Mouse (Mus musculus): ENCODE data around the gene Ccnd3. TPM values are rescaled to one million over a fixed set of nuclear protein-coding genes. Genes with fewer than 3 reads are reported as not detected.

Gene Ccnd3
- polyA plus RNA-seq, 1 experiment from 2014 or later: 294 TPM

DNA sequence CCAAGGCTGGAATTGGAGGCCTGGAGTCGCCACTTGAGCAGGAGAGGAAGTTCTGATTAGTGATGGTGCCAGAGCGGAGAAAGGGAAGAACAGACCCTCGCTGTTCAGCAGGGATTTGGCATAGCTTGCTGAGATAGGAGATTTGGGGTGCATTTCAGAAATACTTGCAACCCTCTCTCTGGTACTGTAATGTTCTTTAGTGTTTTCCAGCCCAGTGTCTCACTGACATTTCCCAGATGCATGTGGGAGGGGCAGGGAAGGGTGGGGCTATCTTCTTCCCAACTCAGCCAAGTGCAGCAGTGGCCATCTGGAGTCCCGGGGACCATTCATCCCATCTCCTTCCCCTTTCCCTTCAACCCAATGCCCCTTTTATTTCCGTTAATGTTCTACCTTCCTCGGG lies 54.9 kb downstream of the Ccnd3 start:
- H3K4me2 ChIP-seq: no peak overlapping the region
- no peak for ATAC-seq (ENCODE audit: borderline replicate concordance, extremely low read depth, low FRiP score, low TSS enrichment)
- H3K27me3 ChIP-seq: no peaks in the 10 kb centered on the region
- H3K4me1 ChIP-seq: peaks cover 12% of the 10 kb centered on the region
- no peaks in the 10 kb centered on the region for H3K9me3 ChIP-seq
- H3K27ac ChIP-seq: no peak overlapping the region
- 58% methylated on average over 6 of the region's 6 CpGs for WGBS
- no peak overlapping the region for H3K9ac ChIP-seq
- no peaks in the 10 kb centered on the region for H3K36me3 ChIP-seq
- no peak overlapping the region for H3K4me3 ChIP-seq

DNA sequence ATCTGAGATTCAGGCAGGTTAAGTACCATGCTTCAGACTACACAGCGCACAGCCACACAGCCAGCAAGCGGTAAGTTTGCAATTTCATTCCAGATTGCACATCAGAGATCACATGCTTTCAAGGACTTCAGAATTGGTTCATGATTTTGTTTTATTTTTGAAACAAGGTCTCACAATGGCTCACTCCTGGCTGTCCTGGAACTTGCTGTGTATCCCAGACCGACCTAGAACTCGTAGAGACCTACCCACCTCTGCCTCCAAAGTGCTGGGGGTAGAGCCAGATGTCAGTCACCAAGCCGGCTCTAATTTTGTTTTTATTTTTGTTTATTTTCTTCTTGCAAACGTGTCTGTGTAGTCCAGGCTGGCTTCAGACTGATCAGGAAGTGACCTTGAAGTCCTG lies 58.0 kb downstream of the Ccnd3 start:
- H3K4me2 ChIP-seq: no peak overlapping the region
- no peaks in the 10 kb centered on the region for H3K36me3 ChIP-seq
- no peak overlapping the region for H3K4me3 ChIP-seq
- H3K4me1 ChIP-seq: peaks cover 7% of the 10 kb centered on the region
- H3K9ac ChIP-seq: no peak overlapping the region
- no peaks in the 10 kb centered on the region for H3K27me3 ChIP-seq
- no peak for ATAC-seq (ENCODE audit: borderline replicate concordance, extremely low read depth, low FRiP score, low TSS enrichment)
- no peaks in the 10 kb centered on the region for H3K9me3 ChIP-seq
- H3K27ac ChIP-seq: no peak overlapping the region
- 71% methylated on average over 6 of the region's 6 CpGs for WGBS

DNA sequence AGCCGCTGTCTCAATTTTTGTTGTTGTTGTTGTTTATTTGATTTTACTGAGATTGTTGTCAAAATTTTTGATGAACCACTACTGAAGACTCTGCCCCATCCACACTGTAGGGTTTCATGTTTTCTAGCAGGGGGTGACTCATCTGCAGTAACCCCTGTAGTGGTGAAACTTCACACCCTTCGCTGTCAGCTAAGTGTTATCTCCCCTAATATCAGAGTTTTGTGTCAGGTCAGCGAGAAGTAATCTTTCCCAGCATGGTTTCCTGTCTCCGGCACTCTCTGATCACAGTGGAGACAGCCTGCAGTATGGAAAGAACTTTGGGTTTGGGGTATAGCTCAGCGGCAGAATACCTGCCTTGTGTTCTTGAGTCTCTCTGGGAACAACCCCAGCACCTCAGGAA lies 59.8 kb downstream of the Ccnd3 start:
- no peak overlapping the region for H3K27ac ChIP-seq
- H3K27me3 ChIP-seq: no peaks in the 10 kb centered on the region
- ATAC-seq (ENCODE audit: borderline replicate concordance, extremely low read depth, low FRiP score, low TSS enrichment): no peak
- H3K4me2 ChIP-seq: no peak overlapping the region
- 64% methylated on average over 5 of the region's 5 CpGs for WGBS
- H3K36me3 ChIP-seq: no peaks in the 10 kb centered on the region
- peaks cover 5% of the 10 kb centered on the region for H3K4me1 ChIP-seq
- no peak overlapping the region for H3K4me3 ChIP-seq
- H3K9ac ChIP-seq: no peak overlapping the region
- H3K9me3 ChIP-seq: no peaks in the 10 kb centered on the region

DNA sequence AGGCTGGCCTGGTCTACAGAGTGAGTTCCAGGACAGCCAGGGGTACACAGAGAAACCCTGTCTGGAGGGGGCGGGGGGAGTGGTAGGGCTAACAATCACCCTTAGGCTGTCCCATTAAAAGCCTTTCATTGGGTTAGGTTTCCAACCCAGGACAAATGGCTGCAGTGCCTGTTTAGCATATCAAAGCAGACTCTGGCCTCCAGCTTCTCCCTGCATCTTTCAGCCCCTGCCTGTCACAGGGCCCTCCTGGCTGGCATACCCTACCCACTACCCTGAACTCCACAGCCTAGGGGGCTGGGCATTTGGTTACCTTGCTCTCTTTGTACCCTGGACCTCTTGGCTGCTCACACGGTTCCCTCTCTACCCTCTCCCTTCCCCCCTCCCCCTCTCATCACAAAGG lies 61.3 kb downstream of the Ccnd3 start:
- WGBS: 36% methylated on average over 2 of the region's 2 CpGs
- ATAC-seq (ENCODE audit: borderline replicate concordance, extremely low read depth, low FRiP score, low TSS enrichment): no peak; the same call in 1 of the 2 replicates
- H3K27me3 ChIP-seq: no peaks in the 10 kb centered on the region
- no peak overlapping the region for H3K9ac ChIP-seq
- H3K9me3 ChIP-seq: no peaks in the 10 kb centered on the region
- H3K4me2 ChIP-seq: no peak overlapping the region
- no peak overlapping the region for H3K27ac ChIP-seq
- no peaks in the 10 kb centered on the region for H3K36me3 ChIP-seq
- no peaks in the 10 kb centered on the region for H3K4me1 ChIP-seq
- H3K4me3 ChIP-seq: no peak overlapping the region

DNA sequence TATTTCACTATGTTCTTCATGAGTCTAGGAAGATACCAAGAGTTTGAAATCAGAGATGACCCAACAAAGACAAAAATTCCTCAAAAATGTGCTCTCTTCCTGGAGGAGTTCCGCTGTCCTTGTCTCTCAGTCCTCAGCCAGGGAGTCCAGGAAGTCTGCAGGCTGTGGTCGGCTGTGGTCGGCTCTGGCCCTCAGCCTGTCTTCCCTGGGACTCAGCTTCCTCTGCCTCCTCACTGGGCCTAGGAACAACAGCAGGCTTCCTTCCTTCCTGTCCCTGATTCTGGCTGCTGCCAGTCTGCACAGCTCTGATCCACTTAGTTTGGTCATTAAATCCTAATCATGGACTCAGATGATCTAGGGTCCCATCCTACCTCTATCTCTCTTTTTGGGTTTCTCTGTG lies 62.4 kb downstream of the Ccnd3 start:
- H3K9ac ChIP-seq: no peak overlapping the region
- H3K4me3 ChIP-seq: no peak overlapping the region
- peak; percentile 66 for ATAC-seq (ENCODE audit: borderline replicate concordance, extremely low read depth, low FRiP score, low TSS enrichment)
- no peak overlapping the region for H3K4me2 ChIP-seq
- no peaks in the 10 kb centered on the region for H3K4me1 ChIP-seq
- H3K27ac ChIP-seq: peak overlapping the region; percentile 70
- H3K9me3 ChIP-seq: no peaks in the 10 kb centered on the region
- WGBS: 57% methylated on average over 3 of the region's 3 CpGs
- no peaks in the 10 kb centered on the region for H3K36me3 ChIP-seq
- H3K27me3 ChIP-seq: no peaks in the 10 kb centered on the region

DNA sequence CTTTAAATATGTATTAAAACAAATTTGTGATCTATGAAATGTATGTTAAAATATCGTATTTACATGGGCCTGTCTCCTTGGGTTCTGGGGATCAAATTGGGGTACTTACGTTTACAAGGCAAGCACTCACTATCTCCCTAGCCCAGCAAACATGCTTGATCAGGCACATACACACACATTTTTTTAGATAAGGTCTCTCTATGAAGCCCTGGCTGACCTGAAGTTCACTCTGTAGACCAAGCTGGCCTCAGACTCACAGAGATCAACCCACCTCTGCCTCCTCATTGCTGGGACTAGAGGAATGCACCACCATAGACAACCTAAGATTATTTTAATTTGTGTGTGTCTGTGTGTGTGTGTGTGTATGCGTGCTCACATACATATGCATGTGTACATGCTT lies 63.5 kb downstream of the Ccnd3 start:
- ATAC-seq (ENCODE audit: borderline replicate concordance, extremely low read depth, low FRiP score, low TSS enrichment): no peak
- no peak overlapping the region for H3K4me2 ChIP-seq

DNA sequence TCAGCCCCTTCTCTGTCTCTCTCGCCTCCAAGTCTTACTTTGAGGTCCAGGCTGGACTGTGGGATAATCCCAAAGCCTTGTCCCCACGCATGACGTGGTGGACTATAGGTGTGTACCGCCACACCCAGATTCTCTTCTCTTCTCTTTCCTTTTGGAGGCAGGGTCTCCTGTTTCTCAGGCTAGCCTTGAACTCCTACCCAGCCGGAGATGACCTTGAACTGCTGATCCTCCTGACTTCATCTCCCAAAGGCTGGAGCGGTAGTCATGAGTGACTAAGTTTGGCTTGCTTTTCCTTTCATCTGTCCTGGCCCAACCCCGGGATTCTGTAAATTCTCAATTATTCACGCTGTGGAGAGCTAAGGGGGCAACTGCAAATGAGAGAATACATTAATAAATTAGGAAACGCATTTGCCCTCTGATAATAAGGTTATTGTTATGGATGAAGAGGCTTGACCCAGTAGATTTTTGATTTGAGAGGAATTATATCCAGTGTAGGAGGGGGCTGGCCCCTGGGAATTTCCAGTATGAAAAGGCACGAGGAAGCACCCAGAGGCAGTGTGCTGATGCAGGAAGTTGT lies 64.2 kb downstream of the Ccnd3 start:
- WGBS: 88% methylated on average over 10 of the region's 10 CpGs
- H3K27ac ChIP-seq: no peak overlapping the region

More for the DNA sequence above, 63.5 kb downstream of the Ccnd3 start:
- WGBS: 92% methylated on average over 3 of the region's 3 CpGs
- H3K9ac ChIP-seq: no peak overlapping the region
- H3K4me3 ChIP-seq: no peak overlapping the region
- H3K36me3 ChIP-seq: no peaks in the 10 kb centered on the region
- no peaks in the 10 kb centered on the region for H3K27me3 ChIP-seq
- H3K4me1 ChIP-seq: no peaks in the 10 kb centered on the region; the same call in 1 of the 2 replicates
- H3K27ac ChIP-seq: no peak overlapping the region
- H3K9me3 ChIP-seq: no peaks in the 10 kb centered on the region

DNA sequence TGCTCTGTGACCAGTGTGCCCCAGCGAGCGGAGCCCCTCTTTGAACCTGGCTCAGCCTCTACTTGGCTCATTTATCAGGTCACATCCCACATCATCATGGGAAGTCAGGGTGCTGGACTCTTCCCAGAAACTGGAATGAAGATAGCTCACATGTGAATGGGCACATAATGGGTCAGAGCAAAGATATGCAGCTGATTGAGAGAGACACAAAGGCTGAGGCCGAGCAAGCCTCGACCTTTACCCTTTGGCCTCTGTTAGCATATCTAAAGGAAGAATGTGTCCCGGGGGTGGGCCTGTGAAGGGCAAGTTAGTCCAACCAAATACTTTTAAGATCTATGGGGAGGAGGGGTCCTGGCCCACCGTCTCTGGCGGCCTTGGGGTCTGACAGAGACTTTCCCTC lies 66.8 kb downstream of the Ccnd3 start:
- H3K27ac ChIP-seq: no peak overlapping the region
- H3K27me3 ChIP-seq: no peaks in the 10 kb centered on the region
- H3K4me3 ChIP-seq: no peak overlapping the region
- H3K9me3 ChIP-seq: no peaks in the 10 kb centered on the region
- peaks cover 12% of the 10 kb centered on the region; the same call in 1 of the 2 replicates for H3K4me1 ChIP-seq
- no peak overlapping the region for H3K9ac ChIP-seq
- WGBS: 47% methylated on average over 7 of the region's 7 CpGs
- ATAC-seq (ENCODE audit: borderline replicate concordance, extremely low read depth, low FRiP score, low TSS enrichment): no peak
- no peak overlapping the region for H3K4me2 ChIP-seq
- no peaks in the 10 kb centered on the region for H3K36me3 ChIP-seq

More for the DNA sequence above, 64.2 kb downstream of the Ccnd3 start:
- Histone ChIP-seq H3K4me3 (no peak overlapping the region), H3K4me1 (no peaks in the 10 kb centered on the region; the same call in 1 of the 2 replicates), H3K27me3 (no peaks in the 10 kb centered on the region), H3K9me3 (no peaks in the 10 kb centered on the region), H3K9ac (no peak overlapping the region), H3K4me2 (no peak overlapping the region), H3K36me3 (no peaks in the 10 kb centered on the region)
- ATAC-seq (ENCODE audit: borderline replicate concordance, extremely low read depth, low FRiP score, low TSS enrichment): no peak

DNA sequence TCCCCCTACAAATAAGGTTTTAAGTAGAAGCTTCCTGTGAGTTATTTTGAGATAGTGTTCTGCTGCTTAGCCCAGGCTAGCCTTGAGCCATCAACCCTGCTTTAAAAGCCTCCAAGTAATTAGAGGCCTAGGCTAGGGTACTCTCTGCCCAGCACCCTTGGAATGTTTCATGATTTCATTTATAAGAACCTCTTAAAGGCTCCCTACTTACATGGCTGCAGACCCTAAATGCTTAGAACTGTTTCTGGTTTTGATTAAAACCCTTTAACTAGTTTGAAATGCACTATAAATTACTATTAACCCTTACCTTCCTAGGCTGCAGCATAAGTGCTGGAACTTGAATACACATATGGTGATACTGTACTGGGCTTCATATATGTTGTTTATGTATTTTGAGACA lies 67.6 kb downstream of the Ccnd3 start:
- ATAC-seq (ENCODE audit: borderline replicate concordance, extremely low read depth, low FRiP score, low TSS enrichment): no peak
- H3K27ac ChIP-seq: no peak overlapping the region
- no peak overlapping the region for H3K4me3 ChIP-seq
- H3K27me3 ChIP-seq: no peaks in the 10 kb centered on the region
- no peaks in the 10 kb centered on the region for H3K9me3 ChIP-seq
- H3K36me3 ChIP-seq: no peaks in the 10 kb centered on the region
- H3K4me2 ChIP-seq: no peak overlapping the region
- H3K4me1 ChIP-seq: peaks cover 12% of the 10 kb centered on the region; the same call in 1 of the 2 replicates
- no peak overlapping the region for H3K9ac ChIP-seq

DNA sequence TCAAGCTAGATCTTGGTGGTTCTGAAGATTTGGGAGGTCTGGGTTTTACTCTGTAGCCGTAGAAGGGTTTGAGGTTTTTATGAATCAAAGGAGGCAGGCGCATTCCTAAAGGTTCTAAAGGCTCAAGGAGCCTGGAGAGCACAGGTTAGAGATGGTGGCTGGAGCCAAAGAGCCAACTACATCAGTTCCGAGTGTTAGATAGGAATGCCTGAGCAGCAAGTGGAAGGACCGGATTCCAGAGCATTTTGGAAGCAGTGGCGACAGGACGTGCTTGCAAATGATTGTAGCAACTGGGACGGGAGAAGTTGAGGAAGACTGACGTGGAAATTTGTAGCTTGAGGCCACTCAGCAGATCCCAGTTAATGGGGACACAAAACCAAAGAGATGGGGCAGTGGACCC lies 69.2 kb downstream of the Ccnd3 start:
- Histone ChIP-seq H3K27ac (peak overlapping the region; percentile 92), H3K4me3 (no peak overlapping the region), H3K27me3 (no peaks in the 10 kb centered on the region), H3K9ac (no peak overlapping the region), H3K4me2 (peak overlapping the region; percentile 32; the same call in 1 of the 2 replicates), H3K36me3 (no peaks in the 10 kb centered on the region), H3K9me3 (no peaks in the 10 kb centered on the region), H3K4me1 (peaks cover 12% of the 10 kb centered on the region; the same call in 1 of the 2 replicates)
- no peak for ATAC-seq (ENCODE audit: borderline replicate concordance, extremely low read depth, low FRiP score, low TSS enrichment)
- WGBS: 48% methylated on average over 8 of the region's 8 CpGs

DNA sequence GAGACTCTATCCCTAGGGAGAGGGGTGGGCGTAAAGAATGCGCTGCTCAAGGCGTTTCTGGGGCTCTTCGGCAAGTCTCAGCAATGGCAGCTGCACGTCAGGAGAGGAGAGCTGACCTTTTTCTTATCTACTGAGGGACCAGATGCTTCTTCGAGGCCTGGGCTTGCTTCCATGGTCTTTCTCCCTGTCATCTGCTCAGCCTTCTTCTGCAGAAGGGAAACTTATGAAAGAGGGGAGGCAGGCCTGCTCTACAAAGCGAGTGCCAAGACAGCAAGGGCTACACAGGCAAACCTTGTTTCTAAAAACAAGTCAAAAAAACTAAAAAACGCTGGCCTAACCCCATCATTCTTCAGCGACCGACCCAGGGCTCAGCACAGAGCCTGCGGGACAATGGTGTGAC lies 70.0 kb downstream of the Ccnd3 start:
- Histone ChIP-seq H3K27me3 (no peaks in the 10 kb centered on the region), H3K4me3 (no peak overlapping the region), H3K9me3 (no peaks in the 10 kb centered on the region), H3K4me2 (no peak overlapping the region), H3K9ac (no peak overlapping the region), H3K4me1 (peaks cover 12% of the 10 kb centered on the region; the same call in 1 of the 2 replicates), H3K27ac (peak overlapping the region; percentile 92), H3K36me3 (no peaks in the 10 kb centered on the region)
- 50% methylated on average over 11 of the region's 11 CpGs for WGBS
- ATAC-seq (ENCODE audit: borderline replicate concordance, extremely low read depth, low FRiP score, low TSS enrichment): no peak

DNA sequence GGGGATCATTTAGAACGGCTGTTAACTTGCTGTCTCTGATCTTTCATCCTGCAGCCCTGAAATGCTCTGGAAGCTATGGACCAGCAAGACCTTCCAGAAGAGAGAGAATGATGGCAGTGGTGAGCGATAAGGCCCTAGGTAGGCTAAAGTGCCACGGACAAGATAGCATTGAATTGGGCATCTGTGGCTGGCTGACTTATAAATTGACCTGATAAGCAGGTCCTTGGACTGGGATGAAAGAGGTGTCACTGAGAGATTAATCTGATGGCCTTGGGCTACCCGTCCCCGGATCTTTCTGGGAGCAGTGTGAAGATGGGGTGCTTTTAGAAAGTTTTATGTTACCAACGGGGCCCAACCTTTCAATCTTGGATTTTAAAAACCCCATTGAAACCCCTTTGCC lies 73.8 kb downstream of the Ccnd3 start:
- Histone ChIP-seq H3K27me3 (no peaks in the 10 kb centered on the region), H3K4me3 (no peak overlapping the region), H3K4me2 (no peak overlapping the region), H3K4me1 (peaks cover 12% of the 10 kb centered on the region; the same call in 1 of the 2 replicates), H3K9ac (no peak overlapping the region), H3K9me3 (no peaks in the 10 kb centered on the region), H3K27ac (no peak overlapping the region), H3K36me3 (no peaks in the 10 kb centered on the region)
- no peak for ATAC-seq (ENCODE audit: borderline replicate concordance, extremely low read depth, low FRiP score, low TSS enrichment)
- WGBS: 75% methylated on average over 6 of the region's 6 CpGs

DNA sequence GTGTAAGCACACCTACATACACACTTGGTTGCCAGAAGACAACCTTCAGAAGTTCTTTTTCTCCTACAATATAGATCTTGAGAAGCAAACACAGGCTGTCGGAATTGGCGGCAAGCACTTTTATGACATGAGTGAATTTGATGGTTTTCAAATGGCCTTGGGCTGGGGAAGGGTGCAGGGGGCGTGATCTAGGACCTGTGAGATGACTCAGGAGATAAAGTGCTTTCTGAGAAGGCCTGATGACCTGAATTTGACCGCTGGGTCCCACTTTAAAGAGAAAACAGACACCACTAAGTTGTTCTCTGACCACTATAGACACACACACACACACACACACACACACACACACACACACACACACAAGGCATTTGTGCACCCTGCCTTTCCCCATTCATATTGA lies 76.1 kb downstream of the Ccnd3 start:
- H3K36me3 ChIP-seq: no peaks in the 10 kb centered on the region
- no peaks in the 10 kb centered on the region for H3K4me1 ChIP-seq
- no peak overlapping the region for H3K27ac ChIP-seq
- H3K9me3 ChIP-seq: no peaks in the 10 kb centered on the region
- H3K4me2 ChIP-seq: no peak overlapping the region
- no peaks in the 10 kb centered on the region for H3K27me3 ChIP-seq
- no peak for ATAC-seq (ENCODE audit: borderline replicate concordance, extremely low read depth, low FRiP score, low TSS enrichment)
- WGBS: 82% methylated on average over 4 of the region's 4 CpGs
- no peak overlapping the region for H3K9ac ChIP-seq
- no peak overlapping the region for H3K4me3 ChIP-seq

Measured in lung, embryonic 15.5 days (tissue).